Mouse (Mus musculus): ENCODE data around the gene Vac14. TPM values are rescaled to one million over a fixed set of nuclear protein-coding genes. Genes with fewer than 3 reads are reported as not detected.

The Vac14 gene
- polyA plus RNA-seq, 1 experiment from 2014 or later: 35.5 TPM

- WGBS: 91% methylated on average over 5 of the region's 5 CpGs
- Histone ChIP-seq H3K27ac (ENCODE audit: low read depth, low read length) (no peak overlapping the region), H3K4me1 (ENCODE audit: control insufficient read depth, insufficient read depth, low read length) (no peaks in the 10 kb centered on the region), H3K9ac (ENCODE audit: low read length) (no peak overlapping the region), H3K36me3 (ENCODE audit: control insufficient read depth, insufficient read depth, low read length) (no peaks in the 10 kb centered on the region), H3K4me3 (ENCODE audit: low read depth, low read length) (no peak overlapping the region), H3K27me3 (ENCODE audit: control insufficient read depth, insufficient read depth, low read length) (no peaks in the 10 kb centered on the region), H3K9me3 (ENCODE audit: control insufficient read depth, low read length) (no peaks in the 10 kb centered on the region), H3K4me2 (ENCODE audit: low read depth) (no peak overlapping the region)
- ATAC-seq (ENCODE audit: insufficient read depth, low FRiP score, low TSS enrichment) (no peak), DNase-seq (ENCODE audit: low spot score) (no peak)
These were observed 69.3 kb downstream of the Vac14 start for GRCm38 (mm10) chr8:110687726-110688125.

DNA sequence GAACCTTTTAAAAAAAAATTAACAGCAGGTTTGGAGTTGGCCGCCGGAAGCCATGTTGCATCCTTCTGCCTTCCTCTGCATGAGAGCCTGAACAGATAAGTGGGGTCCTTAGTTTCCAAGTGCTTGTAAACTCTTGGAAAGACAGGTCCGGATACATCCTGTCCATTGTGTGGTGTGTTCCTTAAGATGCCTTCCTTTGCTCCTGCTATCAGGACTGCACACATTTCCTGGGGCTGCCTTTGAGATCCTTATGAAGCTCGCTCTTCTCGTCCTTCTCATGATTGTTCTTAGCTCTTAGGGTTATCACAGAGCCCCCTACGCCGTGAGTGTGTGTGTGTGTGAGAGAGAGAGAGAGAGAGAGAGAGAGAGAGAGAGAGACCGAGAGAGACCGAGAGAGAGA lies 71.6 kb downstream of the Vac14 start:
- no peaks in the 10 kb centered on the region for H3K9me3 ChIP-seq (ENCODE audit: control insufficient read depth, low read length)
- H3K4me2 ChIP-seq (ENCODE audit: low read depth): no peak overlapping the region
- no peak overlapping the region for H3K4me3 ChIP-seq (ENCODE audit: low read depth, low read length)
- H3K4me1 ChIP-seq (ENCODE audit: control insufficient read depth, insufficient read depth, low read length): no peaks in the 10 kb centered on the region
- no peak overlapping the region for H3K27ac ChIP-seq (ENCODE audit: low read depth, low read length)
- no peak overlapping the region for H3K9ac ChIP-seq (ENCODE audit: low read length)
- DNase-seq (ENCODE audit: low spot score): no peak
- WGBS: 90% methylated on average over 9 of the region's 9 CpGs
- no peaks in the 10 kb centered on the region for H3K27me3 ChIP-seq (ENCODE audit: control insufficient read depth, insufficient read depth, low read length)
- ATAC-seq (ENCODE audit: insufficient read depth, low FRiP score, low TSS enrichment): no peak
- H3K36me3 ChIP-seq (ENCODE audit: control insufficient read depth, insufficient read depth, low read length): no peaks in the 10 kb centered on the region

DNA sequence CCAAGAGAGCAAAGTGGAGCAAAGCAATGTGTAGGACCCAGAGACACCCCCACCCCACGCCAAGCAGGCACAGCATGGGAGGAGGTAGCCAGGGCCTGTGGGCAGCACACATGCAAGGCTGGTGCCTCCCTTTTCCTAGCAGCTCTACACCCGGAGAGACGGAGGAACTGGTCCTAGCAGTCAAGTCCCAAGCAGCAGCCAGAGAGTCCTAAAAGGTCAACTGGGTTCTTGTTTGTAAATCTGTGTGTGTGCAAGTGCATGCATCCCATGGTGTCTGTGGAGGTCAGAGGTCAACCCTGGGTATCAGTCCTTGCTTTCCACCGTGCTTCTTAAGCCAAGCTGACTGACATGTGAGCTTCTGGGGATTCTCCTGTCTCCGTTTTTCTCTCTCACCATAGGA lies 75.8 kb downstream of the Vac14 start:
- WGBS: 78% methylated on average over 5 of the region's 5 CpGs
- Histone ChIP-seq H3K27me3 (ENCODE audit: control insufficient read depth, insufficient read depth, low read length) (no peaks in the 10 kb centered on the region), H3K4me2 (ENCODE audit: low read depth) (no peak overlapping the region), H3K4me1 (ENCODE audit: control insufficient read depth, insufficient read depth, low read length) (no peaks in the 10 kb centered on the region), H3K27ac (ENCODE audit: low read depth, low read length) (no peak overlapping the region), H3K4me3 (ENCODE audit: low read depth, low read length) (no peak overlapping the region), H3K9ac (ENCODE audit: low read length) (no peak overlapping the region), H3K9me3 (ENCODE audit: control insufficient read depth, low read length) (no peaks in the 10 kb centered on the region), H3K36me3 (ENCODE audit: control insufficient read depth, insufficient read depth, low read length) (no peaks in the 10 kb centered on the region)
- ATAC-seq (ENCODE audit: insufficient read depth, low FRiP score, low TSS enrichment) (no peak), DNase-seq (ENCODE audit: low spot score) (no peak)

DNA sequence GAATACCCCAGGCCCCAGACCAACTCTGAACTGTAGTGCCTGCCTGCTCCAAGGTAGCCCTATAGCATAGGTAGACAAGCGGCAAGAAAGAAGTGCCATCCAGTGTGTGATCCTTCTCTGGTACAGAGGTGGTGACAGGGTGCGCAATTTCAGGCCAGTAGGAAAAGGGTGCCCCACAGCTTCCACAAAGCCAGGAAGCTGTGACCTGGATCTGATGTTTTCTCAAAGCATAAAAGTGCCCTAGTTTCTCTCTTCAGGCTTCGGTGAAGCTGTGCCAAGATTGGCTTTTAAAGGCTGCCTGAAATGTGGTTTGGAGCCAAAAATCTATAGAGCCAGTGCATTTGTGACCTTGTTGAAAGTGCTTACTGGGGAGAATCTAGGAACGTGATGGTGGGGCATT lies 76.4 kb downstream of the Vac14 start:
- Histone ChIP-seq H3K4me2 (ENCODE audit: low read depth) (no peak overlapping the region), H3K36me3 (ENCODE audit: control insufficient read depth, insufficient read depth, low read length) (no peaks in the 10 kb centered on the region), H3K9me3 (ENCODE audit: control insufficient read depth, low read length) (no peaks in the 10 kb centered on the region), H3K4me3 (ENCODE audit: low read depth, low read length) (no peak overlapping the region), H3K4me1 (ENCODE audit: control insufficient read depth, insufficient read depth, low read length) (no peaks in the 10 kb centered on the region), H3K27ac (ENCODE audit: low read depth, low read length) (no peak overlapping the region), H3K9ac (ENCODE audit: low read length) (no peak overlapping the region; the same call in 1 of the 2 replicates), H3K27me3 (ENCODE audit: control insufficient read depth, insufficient read depth, low read length) (no peaks in the 10 kb centered on the region)
- WGBS: 88% methylated on average over 4 of the region's 4 CpGs
- no peak for DNase-seq (ENCODE audit: low spot score)
- no peak for ATAC-seq (ENCODE audit: insufficient read depth, low FRiP score, low TSS enrichment)

DNA sequence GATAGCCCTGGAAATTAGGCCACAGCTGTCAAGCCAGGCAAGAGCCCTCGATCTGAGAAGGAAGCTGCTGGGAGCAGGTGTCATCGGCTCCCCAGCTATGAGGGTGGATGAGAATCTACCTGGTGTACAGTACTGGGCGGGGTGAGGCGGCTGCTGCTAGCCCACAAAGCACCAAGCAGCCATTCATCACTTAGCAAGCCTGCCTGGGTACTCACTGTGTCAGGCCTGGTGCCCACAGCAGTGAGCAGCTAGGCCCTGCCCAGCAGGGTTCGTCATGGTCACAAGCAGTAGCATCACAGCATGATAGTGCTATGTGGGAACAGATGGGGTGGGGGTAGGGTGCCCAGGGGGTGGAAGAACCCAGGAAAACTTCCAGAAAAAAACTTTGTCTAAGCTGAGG lies 77.0 kb downstream of the Vac14 start:
- Histone ChIP-seq H3K9ac (ENCODE audit: low read length) (no peak overlapping the region), H3K4me1 (ENCODE audit: control insufficient read depth, insufficient read depth, low read length) (no peaks in the 10 kb centered on the region), H3K36me3 (ENCODE audit: control insufficient read depth, insufficient read depth, low read length) (peaks cover 1% of the 10 kb centered on the region; the same call in 1 of the 2 replicates), H3K9me3 (ENCODE audit: control insufficient read depth, low read length) (no peaks in the 10 kb centered on the region), H3K27me3 (ENCODE audit: control insufficient read depth, insufficient read depth, low read length) (no peaks in the 10 kb centered on the region), H3K4me2 (ENCODE audit: low read depth) (no peak overlapping the region), H3K4me3 (ENCODE audit: low read depth, low read length) (no peak overlapping the region), H3K27ac (ENCODE audit: low read depth, low read length) (no peak overlapping the region)
- ATAC-seq (ENCODE audit: insufficient read depth, low FRiP score, low TSS enrichment): no peak
- DNase-seq (ENCODE audit: low spot score): no peak
- whole genome bisulfite sequencing: 93% methylated on average over 5 of the region's 5 CpGs

DNA sequence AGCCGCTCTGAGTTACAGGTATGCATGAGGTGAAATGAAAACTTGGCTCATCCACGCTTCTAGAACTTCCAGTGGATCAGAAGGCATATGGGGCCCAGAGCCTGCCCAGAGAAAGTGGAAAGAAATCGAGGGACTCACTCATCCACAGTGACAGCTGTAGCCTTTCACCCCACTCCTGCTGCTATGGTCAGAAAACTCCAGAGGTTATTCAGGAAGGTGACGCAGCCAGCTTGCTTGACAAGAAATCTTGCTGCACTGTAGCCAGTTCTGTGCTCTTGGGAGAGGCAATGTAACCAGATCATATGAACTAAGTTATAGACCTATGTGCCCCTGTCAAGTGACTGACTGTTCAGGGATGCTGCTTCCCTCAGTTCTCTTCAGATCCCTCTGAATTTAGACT lies 77.7 kb downstream of the Vac14 start:
- H3K4me3 ChIP-seq (ENCODE audit: low read depth, low read length): no peak overlapping the region
- ATAC-seq (ENCODE audit: insufficient read depth, low FRiP score, low TSS enrichment): no peak
- WGBS: 90% methylated on average over 4 of the region's 4 CpGs
- no peak for DNase-seq (ENCODE audit: low spot score)
- H3K9me3 ChIP-seq (ENCODE audit: control insufficient read depth, low read length): no peaks in the 10 kb centered on the region
- H3K27ac ChIP-seq (ENCODE audit: low read depth, low read length): no peak overlapping the region
- no peak overlapping the region for H3K9ac ChIP-seq (ENCODE audit: low read length)
- H3K4me2 ChIP-seq (ENCODE audit: low read depth): no peak overlapping the region
- H3K27me3 ChIP-seq (ENCODE audit: control insufficient read depth, insufficient read depth, low read length): no peaks in the 10 kb centered on the region
- no peaks in the 10 kb centered on the region for H3K4me1 ChIP-seq (ENCODE audit: control insufficient read depth, insufficient read depth, low read length)
- H3K36me3 ChIP-seq (ENCODE audit: control insufficient read depth, insufficient read depth, low read length): peaks cover 2% of the 10 kb centered on the region; the same call in 1 of the 2 replicates

DNA sequence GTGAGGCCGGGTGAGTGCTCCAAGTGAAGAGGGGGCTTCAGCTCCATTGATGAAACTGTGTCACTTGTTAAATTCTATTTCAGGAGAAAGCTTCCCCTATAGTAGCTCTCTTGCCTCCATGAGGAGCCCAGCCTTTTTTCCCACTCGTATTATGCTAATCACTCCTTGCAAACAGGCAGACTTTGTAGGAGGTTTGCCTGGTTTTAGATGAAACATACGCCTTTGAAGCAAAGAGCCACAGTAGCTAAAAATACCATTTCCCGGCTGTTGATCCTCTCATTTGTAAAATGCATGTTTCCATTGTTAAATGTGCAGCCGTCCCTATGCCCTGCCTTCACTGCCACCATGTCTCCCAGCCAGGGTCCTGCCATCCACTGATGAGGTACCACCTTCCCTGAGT lies 79.2 kb downstream of the Vac14 start:
- H3K4me2 ChIP-seq (ENCODE audit: low read depth): no peak overlapping the region
- H3K4me3 ChIP-seq (ENCODE audit: low read depth, low read length): no peak overlapping the region
- no peaks in the 10 kb centered on the region; the same call in 1 of the 2 replicates for H3K4me1 ChIP-seq (ENCODE audit: control insufficient read depth, insufficient read depth, low read length)
- DNase-seq (ENCODE audit: low spot score): no peak
- H3K9ac ChIP-seq (ENCODE audit: low read length): no peak overlapping the region
- H3K9me3 ChIP-seq (ENCODE audit: control insufficient read depth, low read length): no peaks in the 10 kb centered on the region
- H3K27ac ChIP-seq (ENCODE audit: low read depth, low read length): no peak overlapping the region
- WGBS: 90% methylated on average over 5 of the region's 5 CpGs
- peaks cover 2% of the 10 kb centered on the region; the same call in 1 of the 2 replicates for H3K36me3 ChIP-seq (ENCODE audit: control insufficient read depth, insufficient read depth, low read length)
- H3K27me3 ChIP-seq (ENCODE audit: control insufficient read depth, insufficient read depth, low read length): no peaks in the 10 kb centered on the region
- no peak for ATAC-seq (ENCODE audit: insufficient read depth, low FRiP score, low TSS enrichment)

- Histone ChIP-seq H3K27ac (ENCODE audit: low read depth, low read length) (no peak overlapping the region), H3K9ac (ENCODE audit: low read length) (no peak overlapping the region), H3K4me1 (ENCODE audit: control insufficient read depth, insufficient read depth, low read length) (peaks cover 2% of the 10 kb centered on the region; the same call in 1 of the 2 replicates), H3K4me3 (ENCODE audit: low read depth, low read length) (no peak overlapping the region), H3K9me3 (ENCODE audit: control insufficient read depth, low read length) (no peaks in the 10 kb centered on the region), H3K36me3 (ENCODE audit: control insufficient read depth, insufficient read depth, low read length) (peaks cover 2% of the 10 kb centered on the region; the same call in 1 of the 2 replicates), H3K4me2 (ENCODE audit: low read depth) (no peak overlapping the region), H3K27me3 (ENCODE audit: control insufficient read depth, insufficient read depth, low read length) (no peaks in the 10 kb centered on the region)
- DNase-seq (ENCODE audit: low spot score) (no peak), ATAC-seq (ENCODE audit: insufficient read depth, low FRiP score, low TSS enrichment) (no peak)
- WGBS: 82% methylated on average over 1 of the region's 1 CpGs
These were observed 79.7 kb downstream of the Vac14 start for GRCm38 (mm10) chr8:110698098-110698497.

DNA sequence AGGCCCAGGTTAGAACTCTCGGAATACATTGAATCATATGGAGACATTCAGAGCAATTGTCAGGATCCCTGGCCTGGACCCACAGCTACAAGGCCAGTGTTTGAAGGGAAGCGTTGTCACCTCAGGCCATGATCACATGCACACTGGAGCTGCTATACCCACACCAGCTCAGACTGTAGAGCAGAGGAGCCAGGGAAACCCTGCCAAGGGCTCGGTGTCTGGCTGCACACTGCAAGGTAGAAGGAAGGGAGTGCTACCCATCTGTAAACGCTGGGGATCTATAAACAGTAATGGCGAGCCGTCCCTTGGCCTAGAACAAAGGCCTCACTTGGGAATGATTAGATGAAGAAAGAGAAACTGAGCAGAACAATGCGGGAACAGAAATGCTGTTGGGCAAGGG lies 81.1 kb downstream of the Vac14 start:
- Histone ChIP-seq H3K4me3 (ENCODE audit: low read depth, low read length) (no peak overlapping the region), H3K4me2 (ENCODE audit: low read depth) (no peak overlapping the region), H3K9me3 (ENCODE audit: control insufficient read depth, low read length) (no peaks in the 10 kb centered on the region), H3K36me3 (ENCODE audit: control insufficient read depth, insufficient read depth, low read length) (peaks cover 2% of the 10 kb centered on the region; the same call in 1 of the 2 replicates), H3K9ac (ENCODE audit: low read length) (no peak overlapping the region), H3K27ac (ENCODE audit: low read depth, low read length) (no peak overlapping the region), H3K27me3 (ENCODE audit: control insufficient read depth, insufficient read depth, low read length) (no peaks in the 10 kb centered on the region), H3K4me1 (ENCODE audit: control insufficient read depth, insufficient read depth, low read length) (peaks cover 2% of the 10 kb centered on the region; the same call in 1 of the 2 replicates)
- DNase-seq (ENCODE audit: low spot score) (no peak), ATAC-seq (ENCODE audit: insufficient read depth, low FRiP score, low TSS enrichment) (no peak)
- WGBS: 78% methylated on average over 7 of the region's 7 CpGs

All from neural tube, embryonic 11.5 days (tissue).